Mouse (Mus musculus): ENCODE results near the gene Gm1604a. TPM values are rescaled to one million over a fixed set of nuclear protein-coding genes. Genes with fewer than 3 reads are reported as not detected.
"Not testable (repeated sequence)": the region's sequence is repeated elsewhere in the genome, so short reads cannot be mapped to it uniquely, and the experiment has no call there.

Gm1604a gene
- total and polyA plus RNA-seq, 3 experiments, result not detected

DNA sequence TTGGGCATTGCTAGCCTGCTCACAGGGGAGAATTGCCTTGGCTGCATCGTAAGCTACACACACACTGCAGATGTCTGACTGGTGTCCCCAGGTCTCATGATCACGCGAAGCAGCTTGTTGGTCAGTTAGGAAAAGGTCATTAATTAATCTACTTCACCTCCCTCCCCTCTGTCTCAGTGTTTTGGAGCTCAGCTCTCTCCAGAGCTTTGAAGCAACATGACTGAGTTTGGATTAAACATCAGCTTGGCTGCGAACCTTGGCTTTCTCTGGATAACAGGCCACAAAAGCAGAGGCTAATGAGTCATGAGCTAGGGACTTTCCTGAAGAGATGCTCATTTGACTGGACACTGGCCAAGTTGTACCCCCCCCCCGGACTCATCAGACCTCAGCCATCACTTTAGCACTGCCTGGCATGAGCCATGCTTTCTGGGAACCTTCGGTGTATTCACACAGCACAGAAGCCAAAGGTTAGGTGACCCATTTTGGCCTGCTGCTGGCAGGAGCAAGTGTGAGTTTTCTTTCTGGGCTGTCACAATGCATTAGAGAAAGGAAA lies 5.3 kb downstream of the Gm1604a start:
- H3K4me3 ChIP-seq (replicated peaks in 1 of 3; ENCODE audit: low read depth in 2 of 3, low read length in 2 of 3, poor library complexity in 1 of 3); H3K27ac ChIP-seq (ENCODE audit: insufficient read depth, low read depth); H3K4me2 ChIP-seq (ENCODE audit: insufficient read depth, low read depth, poor library complexity, severe bottlenecking); H3K9ac ChIP-seq (ENCODE audit: insufficient read depth, low read depth); H3K79me2 ChIP-seq (replicated peaks; ENCODE audit: control insufficient read depth, extremely low read depth, insufficient read depth, poor library complexity, severe bottlenecking); in situ Hi-C loops (cut with MboI; ENCODE audit: low pct_ligation_motif_present, low pct_unique_long_range_greater_than_20kb, low sequenced_read_pairs); H3K27me3 ChIP-seq (replicated peaks); dilution Hi-C loops (cut with MboI; ENCODE audit: extremely low pct_ligation_motif_present, extremely low pct_unique_long_range_greater_than_20kb, low sequenced_read_pairs); H3K4me1 ChIP-seq (ENCODE audit: control insufficient read depth in 1 of 2, insufficient read depth in 2 of 2); H3K9me3 ChIP-seq (replicated peaks; ENCODE audit: low read length); DNase-seq (ENCODE audit: extremely low read depth); H3K36me3 ChIP-seq (replicated peaks in 1 of 2; ENCODE audit: control insufficient read depth in 1 of 2, insufficient read depth in 1 of 2, low read length in 1 of 2): not testable (repeated sequence)

DNA sequence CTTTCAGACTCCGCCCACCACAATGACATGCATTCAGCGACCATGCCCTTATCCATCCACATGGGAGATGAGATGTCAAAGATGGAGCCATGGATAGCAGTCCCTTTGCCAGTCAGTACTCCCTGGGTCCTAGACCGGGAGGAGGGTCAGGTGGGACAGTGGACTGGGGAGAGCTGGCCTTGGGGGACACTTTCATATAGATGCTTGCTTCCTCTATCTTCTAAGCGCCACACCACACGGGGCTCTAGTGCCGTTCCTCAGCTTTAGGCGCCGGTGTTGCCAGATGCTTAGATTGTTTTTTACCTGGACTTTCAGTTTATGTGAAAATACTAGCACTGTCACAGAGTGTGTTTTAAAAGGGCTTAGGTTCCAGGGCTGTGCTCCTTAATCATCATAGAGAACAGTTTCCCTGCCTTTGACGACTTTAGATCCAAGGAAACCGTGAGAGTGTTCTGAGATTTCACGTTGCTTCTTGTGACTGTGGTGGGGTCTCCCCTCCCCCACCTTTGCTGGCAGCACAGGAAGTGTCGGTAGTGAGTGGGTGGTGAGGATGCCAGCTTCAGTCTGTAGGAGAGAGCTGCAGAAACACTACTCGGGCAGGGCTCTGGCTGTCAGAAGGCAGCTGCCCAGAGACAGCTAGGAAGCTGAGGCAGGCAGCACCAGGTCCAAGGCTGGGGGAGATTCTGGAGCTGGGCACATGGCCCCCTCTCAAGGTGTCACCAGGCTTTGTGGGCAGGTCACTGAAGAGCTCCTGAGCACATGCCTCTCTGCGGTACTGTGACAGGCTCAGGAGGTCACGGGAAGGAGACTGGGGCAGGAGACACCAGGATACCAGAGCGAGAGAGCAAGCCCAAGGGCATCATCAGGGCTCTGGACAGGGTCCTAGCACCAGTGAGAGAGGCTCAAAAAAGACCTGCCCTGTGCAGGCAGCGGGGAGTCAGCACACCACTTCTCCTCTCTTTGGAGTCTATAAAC lies 8.1 kb downstream of the Gm1604a start:
- H3K9ac ChIP-seq (ENCODE audit: insufficient read depth, low read depth); H3K4me3 ChIP-seq (replicated peaks in 1 of 3; ENCODE audit: low read depth in 2 of 3, low read length in 2 of 3, poor library complexity in 1 of 3); H3K79me2 ChIP-seq (replicated peaks; ENCODE audit: control insufficient read depth, extremely low read depth, insufficient read depth, poor library complexity, severe bottlenecking); H3K4me1 ChIP-seq (ENCODE audit: control insufficient read depth in 1 of 2, insufficient read depth in 2 of 2); H3K9me3 ChIP-seq (replicated peaks; ENCODE audit: low read length); in situ Hi-C loops (cut with MboI; ENCODE audit: low pct_ligation_motif_present, low pct_unique_long_range_greater_than_20kb, low sequenced_read_pairs); H3K4me2 ChIP-seq (ENCODE audit: insufficient read depth, low read depth, poor library complexity, severe bottlenecking); DNase-seq (ENCODE audit: extremely low read depth); H3K36me3 ChIP-seq (replicated peaks in 1 of 2; ENCODE audit: control insufficient read depth in 1 of 2, insufficient read depth in 1 of 2, low read length in 1 of 2); H3K27ac ChIP-seq (ENCODE audit: insufficient read depth, low read depth); H3K27me3 ChIP-seq (replicated peaks); dilution Hi-C loops (cut with MboI; ENCODE audit: extremely low pct_ligation_motif_present, extremely low pct_unique_long_range_greater_than_20kb, low sequenced_read_pairs): not testable (repeated sequence)

DNA sequence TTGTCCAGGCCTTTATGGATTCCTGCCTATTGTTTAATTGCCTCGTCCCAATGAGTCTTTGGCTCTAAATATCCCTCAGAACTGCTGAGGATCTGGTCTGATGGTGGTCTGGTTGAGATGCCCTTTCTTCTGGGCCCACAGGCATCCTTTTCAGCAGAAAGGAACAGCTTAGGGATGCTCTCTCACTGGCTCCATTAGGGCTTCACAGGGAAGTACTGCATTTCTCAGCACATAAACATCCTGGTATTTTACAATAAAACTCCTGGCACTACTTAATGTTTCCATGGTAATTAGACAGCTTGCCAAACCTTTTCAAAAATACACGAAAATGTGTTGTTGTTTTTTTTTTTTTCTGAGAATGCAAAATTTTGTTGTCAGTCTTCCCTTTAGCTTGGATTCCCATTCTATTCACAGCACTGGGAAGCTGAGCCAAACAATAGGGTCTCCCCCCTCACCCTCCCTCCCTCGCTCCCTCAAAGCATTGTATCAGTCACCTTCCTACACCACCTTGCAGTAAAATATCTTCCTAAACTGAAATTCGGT lies 43.7 kb downstream of the Gm1604a start:
- H3K9me3 ChIP-seq (replicated peaks; ENCODE audit: low read length); H3K9ac ChIP-seq (ENCODE audit: insufficient read depth, low read depth); H3K4me3 ChIP-seq (replicated peaks in 1 of 3; ENCODE audit: low read depth in 2 of 3, low read length in 2 of 3, poor library complexity in 1 of 3); H3K27ac ChIP-seq (ENCODE audit: insufficient read depth, low read depth); H3K27me3 ChIP-seq (replicated peaks); DNase-seq (ENCODE audit: extremely low read depth); H3K79me2 ChIP-seq (replicated peaks; ENCODE audit: control insufficient read depth, extremely low read depth, insufficient read depth, poor library complexity, severe bottlenecking); dilution Hi-C loops (cut with MboI; ENCODE audit: extremely low pct_ligation_motif_present, extremely low pct_unique_long_range_greater_than_20kb, low sequenced_read_pairs); H3K4me1 ChIP-seq (ENCODE audit: control insufficient read depth in 1 of 2, insufficient read depth in 2 of 2); H3K36me3 ChIP-seq (replicated peaks in 1 of 2; ENCODE audit: control insufficient read depth in 1 of 2, insufficient read depth in 1 of 2, low read length in 1 of 2); H3K4me2 ChIP-seq (ENCODE audit: insufficient read depth, low read depth, poor library complexity, severe bottlenecking); in situ Hi-C loops (cut with MboI; ENCODE audit: low pct_ligation_motif_present, low pct_unique_long_range_greater_than_20kb, low sequenced_read_pairs): not testable (repeated sequence)

DNA sequence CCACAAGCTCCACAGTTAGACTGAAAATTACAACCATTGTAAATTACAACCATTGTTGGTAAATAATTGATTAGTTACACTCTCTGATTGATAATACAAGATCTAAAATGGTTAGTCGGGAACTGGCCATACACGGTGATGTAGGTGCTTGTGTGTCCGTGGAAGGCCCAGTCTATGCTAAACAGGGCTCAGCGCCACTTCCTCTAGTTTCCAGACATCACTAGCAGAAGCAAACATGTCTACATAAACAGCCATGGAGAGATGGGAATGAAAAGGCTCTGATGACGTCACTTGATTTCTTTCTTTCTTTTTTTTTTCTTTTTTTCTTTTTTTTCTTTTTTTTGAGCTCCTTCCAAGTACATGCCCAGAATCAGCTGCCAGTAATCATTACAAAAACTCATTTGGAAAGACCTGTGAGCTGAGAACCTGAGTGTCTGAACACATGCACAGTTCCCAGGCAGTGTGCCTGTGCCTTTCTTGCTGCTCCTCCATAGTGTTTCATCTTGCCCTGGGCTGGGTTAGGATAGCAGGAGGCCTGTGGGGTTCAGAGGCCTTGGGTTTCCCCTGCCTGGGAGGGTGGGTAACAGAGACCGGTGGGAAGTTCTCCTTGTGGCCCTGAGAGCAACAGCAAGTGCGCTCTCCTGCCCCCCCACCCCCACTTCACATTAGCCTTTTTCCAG lies 44.3 kb downstream of the Gm1604a start:
- H3K4me1 ChIP-seq (ENCODE audit: control insufficient read depth in 1 of 2, insufficient read depth in 2 of 2); H3K4me2 ChIP-seq (ENCODE audit: insufficient read depth, low read depth, poor library complexity, severe bottlenecking); in situ Hi-C loops (cut with MboI; ENCODE audit: low pct_ligation_motif_present, low pct_unique_long_range_greater_than_20kb, low sequenced_read_pairs); DNase-seq (ENCODE audit: extremely low read depth); H3K27me3 ChIP-seq (replicated peaks); H3K4me3 ChIP-seq (replicated peaks in 1 of 3; ENCODE audit: low read depth in 2 of 3, low read length in 2 of 3, poor library complexity in 1 of 3); H3K36me3 ChIP-seq (replicated peaks in 1 of 2; ENCODE audit: control insufficient read depth in 1 of 2, insufficient read depth in 1 of 2, low read length in 1 of 2); H3K79me2 ChIP-seq (replicated peaks; ENCODE audit: control insufficient read depth, extremely low read depth, insufficient read depth, poor library complexity, severe bottlenecking); dilution Hi-C loops (cut with MboI; ENCODE audit: extremely low pct_ligation_motif_present, extremely low pct_unique_long_range_greater_than_20kb, low sequenced_read_pairs); H3K27ac ChIP-seq (ENCODE audit: insufficient read depth, low read depth); H3K9me3 ChIP-seq (replicated peaks; ENCODE audit: low read length); H3K9ac ChIP-seq (ENCODE audit: insufficient read depth, low read depth): not testable (repeated sequence)

All from CH12.LX (cell line).